Mouse (Mus musculus) adrenal gland, adult 2 months (tissue): Measurements from ENCODE around the gene Frmd3. TPM values are rescaled to one million over a fixed set of nuclear protein-coding genes. Genes with fewer than 3 reads are reported as not detected.
"Not testable (repeated sequence)": the region's sequence is repeated elsewhere in the genome, so short reads cannot be mapped to it uniquely, and the experiment has no call there.

Source experiments
- DNase-seq: peaks from one replicate; pipeline ENCODE4 v3.0.0; 2021
- long read RNA-seq: library from polyadenylated mRNA; stranded (forward); transcript quantifications from one replicate; pipeline ENCODE4 v2.0.0, GENCODE M21; 2021
- polyA plus RNA-seq: library from polyadenylated mRNA; depleted of rRNA; stranded (reverse); fragments of >200 nt; gene quantifications from 2 replicates; pipeline ENCODE4 v1.2.3, GENCODE M21; 2012; rRNA removed
- total RNA-seq, 2 experiments: library from RNA; stranded (reverse); gene quantifications; 2 replicates each; pipeline ENCODE4 v1.2.3; 2021

The Frmd3 gene
- under 1 TPM; 0.37 to 0.38 TPM for total RNA-seq
- polyA plus RNA-seq: 0.06 TPM in 1 of 2 replicates, not detected in the other
- long read RNA-seq, full-length matches to known transcripts: 2 of 2 reads
- long read RNA-seq, partial matches to known transcripts: 0 of 2 reads
- long read RNA-seq, other reads (novel, unspliced or antisense): 0 of 2 reads

GRCm38 (mm10) chr4:74013211-74014047 lies at the start of gene Frmd3:
Gene Frmd3, plus strand, starts transcription at chr4:74013442.
- peak; percentile 41 for DNase-seq

- no peak for DNase-seq
Measured at GRCm38 (mm10) chr4:73980454-73980853, 32.8 kb upstream of the Frmd3 start.

- no peak for DNase-seq
Measured at GRCm38 (mm10) chr4:74012277-74012676, 965 bp upstream of the Frmd3 start.

GRCm38 (mm10) chr4:74012700-74013099 lies 542 bp upstream of the Frmd3 start:
- no peak for DNase-seq

GRCm38 (mm10) chr4:74014048-74014500 lies 832 bp downstream of the Frmd3 start:
- DNase-seq: peak; percentile 1

GRCm38 (mm10) chr4:74020084-74020483 lies 6.8 kb downstream of the Frmd3 start:
- DNase-seq: no peak

- DNase-seq: no peak
Measured at GRCm38 (mm10) chr4:74043226-74043625, 30.0 kb downstream of the Frmd3 start.

- no peak for DNase-seq
Measured at GRCm38 (mm10) chr4:74051692-74052091, 38.5 kb downstream of the Frmd3 start.

GRCm38 (mm10) chr4:74076727-74077126 lies 63.5 kb downstream of the Frmd3 start:
- DNase-seq: no peak

- DNase-seq: no peak
Measured at GRCm38 (mm10) chr4:74110816-74111215, 97.6 kb downstream of the Frmd3 start.

GRCm38 (mm10) chr4:74191528-74191927 lies 178.3 kb downstream of the Frmd3 start:
- no peak for DNase-seq

GRCm38 (mm10) chr4:74201281-74201811 lies 188.1 kb downstream of the Frmd3 start:
- no peak for DNase-seq

- not testable (repeated sequence) for DNase-seq
Measured at GRCm38 (mm10) chr4:74221780-74222179, 208.5 kb downstream of the Frmd3 start.

- no peak for DNase-seq
Measured at GRCm38 (mm10) chr4:74222360-74222759, 209.1 kb downstream of the Frmd3 start.

- no peak for DNase-seq
Measured at GRCm38 (mm10) chr4:74224210-74224609, 211.0 kb downstream of the Frmd3 start.

GRCm38 (mm10) chr4:74230994-74231393 lies 217.8 kb downstream of the Frmd3 start:
- DNase-seq: peak; percentile 10

- DNase-seq: peak; percentile 41
Measured at GRCm38 (mm10) chr4:74231405-74231804, 218.2 kb downstream of the Frmd3 start.

GRCm38 (mm10) chr4:74233534-74233933 lies 220.3 kb downstream of the Frmd3 start:
- no peak for DNase-seq

GRCm38 (mm10) chr4:74242176-74242575 lies 228.9 kb downstream of the Frmd3 start, which contains the start of gene Kdm4c:
Gene Kdm4c, plus strand, starts transcription at chr4:74242497.
- no peak for DNase-seq
